ENCODE assay signal across 9 mouse cellular contexts in genomic region chr11:94212997-94213396, GRCm38 (mm10). TPM values are rescaled to one million over a fixed set of nuclear protein-coding genes. Genes with fewer than 3 reads are reported as not detected.
DNase-seq lines count a peak whose midpoint lies in the region; ATAC-seq and TF ChIP-seq lines count a peak whose summit lies in the region.
"Had no signal": no experiment of that assay in that cellular context is flagged by ENCODE, and none has a peak within 500 bp of the region (broad histone marks: within the 10 kb centered on the region; RNA-seq: fewer than 3 reads in every experiment).

No protein-coding gene starts in this region.

- no peaks in the 10 kb centered on the region for H3K36me3 ChIP-seq in lung, postnatal 0 days (ENCODE audit: insufficient read depth, low read length)
- peaks cover 9% of the 10 kb centered on the region; the same call in 1 of the 2 replicates for H3K36me3 ChIP-seq in liver, embryonic 11.5 days (ENCODE audit: control insufficient read depth, insufficient read depth, low read length)
- H3K36me3 ChIP-seq in stomach, postnatal 0 days (ENCODE audit: control insufficient read depth, insufficient read depth, low read length): peaks cover 7% of the 10 kb centered on the region

- H3K4me2 ChIP-seq in lung, postnatal 0 days (replicated peaks; ENCODE audit: low read depth, low read length): peak overlapping the region; percentile 67
- peak overlapping the region; percentile 91 for H3K4me2 ChIP-seq in liver, embryonic 11.5 days
- H3K4me2 ChIP-seq in stomach, postnatal 0 days (replicated peaks; ENCODE audit: low read depth): peak overlapping the region; percentile 51

- H3K4me3 ChIP-seq in cerebellum, adult 2 months (replicated peaks; ENCODE audit: insufficient read depth, low read depth, low read length): peak overlapping the region; percentile 35
- H3K4me3 ChIP-seq in lung, postnatal 0 days (ENCODE audit: low read depth, low read length): no peak overlapping the region; the same call in 1 of the 2 replicates
- H3K4me3 ChIP-seq in liver, embryonic 11.5 days (ENCODE audit: low read depth, low read length): no peak overlapping the region; the same call in 1 of the 2 replicates
- H3K4me3 ChIP-seq in stomach, postnatal 0 days (ENCODE audit: low read depth, low read length): peak overlapping the region; percentile 97; the same call in 1 of the 2 replicates

- H3K4me1 ChIP-seq in cerebellum, adult 2 months (ENCODE audit: control insufficient read depth, insufficient read depth, low read length): peaks cover 17% of the 10 kb centered on the region; the same call in 1 of the 2 replicates
- H3K4me1 ChIP-seq in lung, postnatal 0 days (ENCODE audit: insufficient read depth, low read depth, low read length): no peaks in the 10 kb centered on the region
- no peaks in the 10 kb centered on the region; the same call in 1 of the 2 replicates for H3K4me1 ChIP-seq in liver, embryonic 11.5 days (replicated peaks; ENCODE audit: control insufficient read depth, insufficient read depth, low read length)
- no peaks in the 10 kb centered on the region for H3K4me1 ChIP-seq in stomach, postnatal 0 days (replicated peaks; ENCODE audit: control insufficient read depth, insufficient read depth)

- H3K9ac ChIP-seq in lung, postnatal 0 days (replicated peaks; ENCODE audit: low read depth): no peak overlapping the region
- no peak overlapping the region for H3K9ac ChIP-seq in liver, embryonic 11.5 days (ENCODE audit: low read depth, low read length)
- no peak overlapping the region for H3K9ac ChIP-seq in stomach, postnatal 0 days (ENCODE audit: low read length)

- TF ChIP-seq CTCF in cerebellum, adult 2 months (IDR thresholded peaks at IDR 0.05; ENCODE audit: borderline replicate concordance, insufficient read depth, low read depth, low read length): no peak
- no peak for TF ChIP-seq CTCF in lung, postnatal 0 days (IDR thresholded peaks at IDR 0.05)
- TF ChIP-seq CTCF in stomach, postnatal 0 days (IDR thresholded peaks at IDR 0.05; ENCODE audit: low read depth): no peak

- TF ChIP-seq EP300 in lung, postnatal 0 days (IDR thresholded peaks at IDR 0.05): no peak
- TF ChIP-seq EP300 in stomach, postnatal 0 days (optimal IDR thresholded peaks at IDR 0.05): no peak

- no peak overlapping the region for H3K27ac ChIP-seq in cerebellum, adult 2 months (ENCODE audit: insufficient read depth, low read length)
- H3K27ac ChIP-seq in lung, postnatal 0 days (ENCODE audit: low read length): no peak overlapping the region; the same call in 1 of the 2 replicates
- no peak overlapping the region for H3K27ac ChIP-seq in liver, embryonic 11.5 days (ENCODE audit: low read depth, low read length)
- no peak overlapping the region for H3K27ac ChIP-seq in stomach, postnatal 0 days (replicated peaks)

- DNase-seq in cerebellum, adult 2 months: no peak
- no peak for DNase-seq in cerebellum, postnatal 14 days
- DNase-seq in lung, postnatal 0 days (ENCODE audit: low spot score): no peak
- no peak for DNase-seq in lung, postnatal 4 days
- DNase-seq in liver, embryonic 11.5 days (ENCODE audit: low spot score): no peak
- no peak for DNase-seq in stomach, postnatal 0 days (ENCODE audit: low spot score)
- no peak for DNase-seq in ovary, postnatal 36 days (ENCODE audit: low spot score)
- DNase-seq in ovary, postnatal 10 days (ENCODE audit: low spot score): no peak
- DNase-seq: gastrocnemius, postnatal 25 days had no signal

- H3K27me3 ChIP-seq in cerebellum, adult 2 months (ENCODE audit: control insufficient read depth, insufficient read depth, low read length): no peaks in the 10 kb centered on the region
- H3K27me3 ChIP-seq in lung, postnatal 0 days (replicated peaks; ENCODE audit: insufficient read depth, low read length): no peaks in the 10 kb centered on the region
- H3K27me3 ChIP-seq in liver, embryonic 11.5 days (replicated peaks; ENCODE audit: control insufficient read depth, insufficient read depth, low read length): no peaks in the 10 kb centered on the region
- no peaks in the 10 kb centered on the region for H3K27me3 ChIP-seq in stomach, postnatal 0 days (ENCODE audit: control insufficient read depth, insufficient read depth, low read length)

- no peaks in the 10 kb centered on the region for H3K9me3 ChIP-seq in lung, postnatal 0 days (ENCODE audit: low read length)
- H3K9me3 ChIP-seq in liver, embryonic 11.5 days (ENCODE audit: control insufficient read depth, low read length): no peaks in the 10 kb centered on the region
- H3K9me3 ChIP-seq in stomach, postnatal 0 days (ENCODE audit: control insufficient read depth, low read length): no peaks in the 10 kb centered on the region

- no peak for ATAC-seq in lung, postnatal 0 days
- ATAC-seq in liver, embryonic 11.5 days (replicated peaks; ENCODE audit: low FRiP score): no peak
- no peak for ATAC-seq in stomach, postnatal 0 days (ENCODE audit: low FRiP score, low TSS enrichment)

- no peak for TF ChIP-seq POLR2A in cerebellum, adult 2 months (IDR thresholded peaks at IDR 0.05; ENCODE audit: borderline replicate concordance, insufficient read depth, low read length)

- 10% methylated on average over 4 of the region's 4 CpGs for WGBS in cerebellum, adult 2 months
- WGBS in lung, postnatal 0 days: 57% methylated on average over 4 of the region's 4 CpGs
- WGBS in liver, embryonic 11.5 days: 78% methylated on average over 4 of the region's 4 CpGs
- 55% methylated on average over 4 of the region's 4 CpGs for WGBS in stomach, postnatal 0 days

RNA-seq across cellular contexts. Expression of gene Tob1, which starts 1.7 kb away (rescaled TPM):
- 55.9 and 56.0 TPM in 2 replicates for polyA plus RNA-seq in cerebellum, adult 2 months (2012; rRNA removed)
- polyA plus RNA-seq in lung, postnatal 0 days (2015; fragmentation: Nextera tagmentation; extraction: Ambion mirVana): 43.9 and 46.0 TPM in 2 replicates
- polyA plus RNA-seq in liver, embryonic 11.5 days (2014; fragmentation: Nextera tagmentation; extraction: Ambion mirVana): 18.4 and 18.6 TPM in 2 replicates
- 71.1 and 74.1 TPM in 2 replicates for polyA plus RNA-seq in stomach, postnatal 0 days (2015; fragmentation: Nextera tagmentation; extraction: Ambion mirVana)

RNA-seq across cellular contexts. Expression of gene Wfikkn2, which starts 32.8 kb away (rescaled TPM):
- polyA plus RNA-seq in cerebellum, adult 2 months (2012; rRNA removed): 0.75 and 1.8 TPM in 2 replicates
- polyA plus RNA-seq in lung, postnatal 0 days (2015; fragmentation: Nextera tagmentation; extraction: Ambion mirVana): 0.46 and 0.60 TPM in 2 replicates
- polyA plus RNA-seq in liver, embryonic 11.5 days (2014; fragmentation: Nextera tagmentation; extraction: Ambion mirVana): 0.36 and 0.38 TPM in 2 replicates
- 1.4 and 1.9 TPM in 2 replicates for polyA plus RNA-seq in stomach, postnatal 0 days (2015; fragmentation: Nextera tagmentation; extraction: Ambion mirVana)

Comparison
In these comparisons a context has a peak if more than half of its experiments do, and no peak if none do; other contexts are left out.
1. H3K4me3 ChIP-seq: peak in cerebellum, adult 2 months (single experiment) and stomach, postnatal 0 days (single experiment); none in lung, postnatal 0 days (single experiment) and liver, embryonic 11.5 days (single experiment).
2. Peak in every context shown above with its lines, with median percentiles within 50 percentile points of each other: H3K4me2 ChIP-seq.